Mouse (Mus musculus) C2C12 (cell line): ENCODE data around the gene Plekhg6.

ENCODE experiments used
- CTCF ChIP-seq: IDR thresholded peaks from one replicate; pipeline ENCODE4 v1.5.1; 2011; ENCODE audit not compliant: control insufficient read depth, insufficient read depth, insufficient read length
- MAX ChIP-seq: IDR thresholded peaks from one replicate; pipeline ENCODE4 v1.6.1; 2011; ENCODE audit warnings: mild to moderate bottlenecking, control low read depth
- MYOG ChIP-seq: IDR thresholded peaks from one replicate; pipeline ENCODE4 v1.6.1; 2011; ENCODE audit not compliant: control insufficient read depth, insufficient read length; ENCODE audit errors: extremely low read depth
- USF1 ChIP-seq: IDR thresholded peaks from one replicate; pipeline ENCODE4 v1.6.1; 2011; ENCODE audit warnings: low read depth, mild to moderate bottlenecking, control low read depth, moderate library complexity

- TF ChIP-seq CTCF = no peak
- TF ChIP-seq MAX = no peak
- TF ChIP-seq MYOG = no peak
- no peak for TF ChIP-seq USF1
Observed at GRCm38 (mm10) chr6:125423099-125423498, 42.5 kb upstream of the Plekhg6 start.
